Mouse (Mus musculus) heart, embryonic 12.5 days (tissue): Measurements from ENCODE around the gene Slx4. TPM values are rescaled to one million over a fixed set of nuclear protein-coding genes. Genes with fewer than 3 reads are reported as not detected.

Experiments
- ATAC-seq: fragments of 200-750 bp; cut with Nextera tagmentation; 2 replicates; pipeline ENCODE4 v1.8.0; 2017; ENCODE audit warnings: moderate TSS enrichment, moderate library complexity; ENCODE audit not compliant: insufficient number of reproducible peaks, low FRiP score
- H3K27ac ChIP-seq: fragments of 300-500 bp; sonication (generic); 2 replicates; pipeline ENCODE4 v1.5.1; 2016; ENCODE audit warnings: mild to moderate bottlenecking, moderate library complexity; ENCODE audit not compliant: poor library complexity, severe bottlenecking
- H3K27me3 ChIP-seq: fragments of 300-500 bp; sonication (generic); replicated peaks from 2 replicates; pipeline ENCODE4 v1.6.1; 2016; ENCODE audit warnings: mild to moderate bottlenecking, moderate library complexity
- H3K36me3 ChIP-seq: fragments of 300-500 bp; sonication (generic); 2 replicates; pipeline ENCODE4 v1.6.1; 2016; ENCODE audit warnings: mild to moderate bottlenecking, moderate library complexity
- H3K4me1 ChIP-seq: fragments of 300-500 bp; sonication (generic); replicated peaks from 2 replicates; pipeline ENCODE4 v1.6.1; 2016; ENCODE audit warnings: mild to moderate bottlenecking
- H3K4me2 ChIP-seq: fragments of 300-500 bp; sonication (generic); 2 replicates; pipeline ENCODE4 v1.6.1; 2016; ENCODE audit warnings: mild to moderate bottlenecking, moderate library complexity
- H3K4me3 ChIP-seq: fragments of 300-500 bp; sonication (generic); 2 replicates; pipeline ENCODE4 v1.5.1; 2016; ENCODE audit warnings: mild to moderate bottlenecking
- H3K9ac ChIP-seq: fragments of 300-500 bp; sonication (generic); 2 replicates; pipeline ENCODE4 v1.6.1; 2016; ENCODE audit warnings: mild to moderate bottlenecking, moderate library complexity
- H3K9me3 ChIP-seq: fragments of 300-500 bp; sonication (generic); replicated peaks from 2 replicates; pipeline ENCODE4 v1.6.1; 2016; ENCODE audit warnings: mild to moderate bottlenecking, moderate library complexity
- WGBS: fragments of 180-500 bp; shearing (Covaris S2); methylation state at CpG from one replicate; pipeline ENCODE4 v1.1.7; 2016; 5-methylcytosine and 5-hydroxymethylcytosine counted together
- polyA plus RNA-seq: library from polyadenylated mRNA; unstranded; fragments of >200 nt; fragmentation: Nextera tagmentation; extraction: Ambion mirVana; gene quantifications from 2 replicates; pipeline ENCODE4 v1.2.1, GENCODE M21; 2016

Gene Slx4
- polyA plus RNA-seq, 1 experiment from 2014 or later = 14.8 TPM

GRCm38 (mm10) chr16:3956369-3956768 lies 47.2 kb downstream of the Slx4 start:
- Histone ChIP-seq H3K4me3 (no peak overlapping the region), H3K27ac (no peak overlapping the region), H3K9ac (no peak overlapping the region), H3K36me3 (no peaks in the 10 kb centered on the region), H3K4me2 (no peak overlapping the region), H3K9me3 (no peaks in the 10 kb centered on the region), H3K27me3 (no peaks in the 10 kb centered on the region), H3K4me1 (0 out of 2 replicates have a peak, but pooled peaks cover 5% of the 10 kb centered on the region)
- ATAC-seq = no peak
- WGBS = 80% methylated on average over 6 of the region's 6 CpGs

- Histone ChIP-seq H3K9ac (no peak overlapping the region), H3K27ac (no peak overlapping the region), H3K36me3 (no peaks in the 10 kb centered on the region), H3K27me3 (no peaks in the 10 kb centered on the region), H3K4me2 (no peak overlapping the region), H3K9me3 (no peaks in the 10 kb centered on the region), H3K4me3 (no peak overlapping the region), H3K4me1 (no peaks in the 10 kb centered on the region)
- ATAC-seq = no peak
- 79% methylated on average over 1 of the region's 1 CpGs for WGBS
These were observed 52.4 kb downstream of the Slx4 start for GRCm38 (mm10) chr16:3951141-3951540.

GRCm38 (mm10) chr16:3934701-3935100 lies 68.9 kb downstream of the Slx4 start:
- Histone ChIP-seq H3K4me1 (no peaks in the 10 kb centered on the region), H3K27me3 (no peaks in the 10 kb centered on the region), H3K4me3 (no peak overlapping the region), H3K36me3 (peaks cover 63% of the 10 kb centered on the region), H3K27ac (no peak overlapping the region), H3K4me2 (no peak overlapping the region), H3K9ac (no peak overlapping the region), H3K9me3 (no peaks in the 10 kb centered on the region)
- no peak for ATAC-seq
- WGBS = 73% methylated on average over 4 of the region's 4 CpGs

GRCm38 (mm10) chr16:3934091-3934490 lies 69.5 kb downstream of the Slx4 start:
- H3K4me1 ChIP-seq = no peaks in the 10 kb centered on the region
- no peaks in the 10 kb centered on the region for H3K27me3 ChIP-seq
- 82% methylated on average over 1 of the region's 1 CpGs for WGBS
- H3K4me3 ChIP-seq = no peak overlapping the region
- no peak overlapping the region for H3K27ac ChIP-seq
- H3K36me3 ChIP-seq = peaks cover 66% of the 10 kb centered on the region
- no peaks in the 10 kb centered on the region for H3K9me3 ChIP-seq
- no peak overlapping the region for H3K9ac ChIP-seq
- no peak overlapping the region for H3K4me2 ChIP-seq
- no peak for ATAC-seq

- no peak overlapping the region for H3K27ac ChIP-seq
- ATAC-seq = no peak
- WGBS = 86% methylated on average over 6 of the region's 6 CpGs
- no peak overlapping the region for H3K4me3 ChIP-seq
- H3K9me3 ChIP-seq = no peaks in the 10 kb centered on the region
- H3K4me1 ChIP-seq = no peaks in the 10 kb centered on the region
- no peak overlapping the region for H3K4me2 ChIP-seq
- no peak overlapping the region for H3K9ac ChIP-seq
- H3K27me3 ChIP-seq = no peaks in the 10 kb centered on the region
- peaks cover 66% of the 10 kb centered on the region for H3K36me3 ChIP-seq
These were observed 70.0 kb downstream of the Slx4 start for GRCm38 (mm10) chr16:3933536-3933935.

GRCm38 (mm10) chr16:3929151-3929550 lies 74.4 kb downstream of the Slx4 start:
- Histone ChIP-seq H3K9ac (no peak overlapping the region), H3K4me2 (no peak overlapping the region), H3K4me1 (no peaks in the 10 kb centered on the region), H3K9me3 (no peaks in the 10 kb centered on the region), H3K27me3 (no peaks in the 10 kb centered on the region), H3K27ac (no peak overlapping the region), H3K36me3 (peaks cover 63% of the 10 kb centered on the region), H3K4me3 (no peak overlapping the region)
- WGBS = 70% methylated on average over 7 of the region's 7 CpGs
- no peak for ATAC-seq

Other genes starting within 250 kb of the Slx4 start
- gene Olfr15, start 172.9 kb downstream of the Slx4 start, polyA plus RNA-seq = not detected in 2 replicates
- gene Zfp174, start 156.5 kb downstream of the Slx4 start, polyA plus RNA-seq = 1.3 and 1.4 TPM in 2 replicates
- 36.1 and 41.1 TPM in 2 replicates for gene Naa60, start 131.4 kb downstream of the Slx4 start, polyA plus RNA-seq
- 6.5 and 7.8 TPM in 2 replicates for gene Zfp597, start 119.2 kb downstream of the Slx4 start, polyA plus RNA-seq
- 1.5 TPM in 1 of 2 replicates, not detected in the other for gene Gm20695, start 119.1 kb downstream of the Slx4 start, polyA plus RNA-seq
- gene 1700037C18Rik, start 95.1 kb downstream of the Slx4 start, polyA plus RNA-seq = 6.5 and 7.9 TPM in 2 replicates
- 13.5 and 16.6 TPM in 2 replicates for gene Cluap1, start 95.0 kb downstream of the Slx4 start, polyA plus RNA-seq
- 1.6 TPM in 2 replicates for gene Nlrc3, start 27.1 kb downstream of the Slx4 start, polyA plus RNA-seq
- 3.4 and 5.0 TPM in 2 replicates for gene Dnase1, start 33.2 kb upstream of the Slx4 start, polyA plus RNA-seq
- 97.3 and 102 TPM in 2 replicates for gene Trap1, start 74.1 kb upstream of the Slx4 start, polyA plus RNA-seq
- 23.2 and 30.1 TPM in 2 replicates for gene Crebbp, start 210.2 kb upstream of the Slx4 start, polyA plus RNA-seq